Mouse (Mus musculus): ENCODE measurements around the gene Cela3b. TPM values are rescaled to one million over a fixed set of nuclear protein-coding genes. Genes with fewer than 3 reads are reported as not detected.

The Cela3b gene
- polyA plus RNA-seq, 1 experiment from 2014 or later: not detected

GRCm38 (mm10) chr4:137392874-137393273, 37.5 kb downstream of the Cela3b start:
- DNase-seq (ENCODE audit: low spot score): no peak
- Histone ChIP-seq H3K36me3 (peaks cover 5% of the 10 kb centered on the region), H3K4me3 (no peak overlapping the region), H3K9me3 (replicated peaks) (no peaks in the 10 kb centered on the region), H3K27me3 (ENCODE audit: low read depth, poor library complexity, severe bottlenecking) (no peaks in the 10 kb centered on the region), H3K4me1 (peaks cover 9% of the 10 kb centered on the region), H3K27ac (replicated peaks) (no peak overlapping the region)
- WGBS: 90% methylated on average over 9 of the region's 9 CpGs

- H3K9me3 ChIP-seq (replicated peaks): no peaks in the 10 kb centered on the region
- H3K36me3 ChIP-seq: peaks cover 5% of the 10 kb centered on the region
- WGBS: 91% methylated on average over 3 of the region's 3 CpGs
- H3K27ac ChIP-seq (replicated peaks): no peak overlapping the region
- DNase-seq (ENCODE audit: low spot score): no peak
- no peak overlapping the region for H3K4me3 ChIP-seq
- peaks cover 19% of the 10 kb centered on the region for H3K4me1 ChIP-seq
- H3K27me3 ChIP-seq (ENCODE audit: low read depth, poor library complexity, severe bottlenecking): no peaks in the 10 kb centered on the region
Observed at GRCm38 (mm10) chr4:137391287-137391686, 39.1 kb downstream of the Cela3b start.

GRCm38 (mm10) chr4:137390196-137390595, 40.1 kb downstream of the Cela3b start:
- Histone ChIP-seq H3K4me1 (peaks cover 19% of the 10 kb centered on the region), H3K27ac (replicated peaks) (no peak overlapping the region), H3K36me3 (peaks cover 5% of the 10 kb centered on the region), H3K9me3 (replicated peaks) (no peaks in the 10 kb centered on the region), H3K27me3 (ENCODE audit: low read depth, poor library complexity, severe bottlenecking) (no peaks in the 10 kb centered on the region), H3K4me3 (no peak overlapping the region)
- no peak for DNase-seq (ENCODE audit: low spot score)
- WGBS: 89% methylated on average over 4 of the region's 4 CpGs

DNA sequence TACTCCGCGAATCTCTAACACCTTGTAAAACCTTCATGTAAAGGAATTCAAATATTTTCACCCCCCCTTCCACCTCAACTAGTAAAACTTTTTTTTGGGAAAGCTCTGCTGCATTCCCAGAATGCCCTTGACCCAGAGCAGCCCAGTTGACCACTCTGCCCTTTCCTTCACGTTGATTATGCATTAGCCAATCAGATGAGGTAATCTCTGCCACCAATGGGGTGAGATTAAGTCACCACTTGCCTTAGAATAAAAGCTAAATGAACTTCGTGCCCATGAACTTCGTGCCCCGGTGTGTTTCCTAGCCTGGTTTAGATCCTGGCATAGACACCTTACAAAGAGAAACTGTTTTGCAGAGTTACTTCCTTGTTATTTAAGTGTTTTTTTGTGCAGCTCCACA, 41.4 kb downstream of the Cela3b start:
- H3K4me1 ChIP-seq: peaks cover 19% of the 10 kb centered on the region
- H3K27ac ChIP-seq (replicated peaks): peak overlapping the region; percentile 94
- peak overlapping the region; percentile 81 for H3K4me3 ChIP-seq
- DNase-seq (ENCODE audit: low spot score): no peak
- 49% methylated on average over 6 of the region's 6 CpGs for WGBS
- peaks cover 5% of the 10 kb centered on the region for H3K36me3 ChIP-seq
- no peaks in the 10 kb centered on the region for H3K9me3 ChIP-seq (replicated peaks)
- H3K27me3 ChIP-seq (ENCODE audit: low read depth, poor library complexity, severe bottlenecking): no peaks in the 10 kb centered on the region

- WGBS: under 1% methylated on average over 46 of the region's 46 CpGs
- Histone ChIP-seq H3K9me3 (replicated peaks) (no peaks in the 10 kb centered on the region), H3K4me3 (peak overlapping the region; percentile 81), H3K27ac (replicated peaks) (peak overlapping the region; percentile 94), H3K27me3 (ENCODE audit: low read depth, poor library complexity, severe bottlenecking) (no peaks in the 10 kb centered on the region), H3K4me1 (peaks cover 19% of the 10 kb centered on the region), H3K36me3 (peaks cover 5% of the 10 kb centered on the region)
- DNase-seq (ENCODE audit: low spot score): peak; percentile 91
Observed at GRCm38 (mm10) chr4:137388059-137388794, 42.1 kb downstream of the Cela3b start.

GRCm38 (mm10) chr4:137387482-137388058, 42.8 kb downstream of the Cela3b start:
- Histone ChIP-seq H3K4me1 (peaks cover 19% of the 10 kb centered on the region), H3K36me3 (peaks cover 5% of the 10 kb centered on the region), H3K27me3 (ENCODE audit: low read depth, poor library complexity, severe bottlenecking) (no peaks in the 10 kb centered on the region), H3K4me3 (peak overlapping the region; percentile 81), H3K27ac (replicated peaks) (peak overlapping the region; percentile 94), H3K9me3 (replicated peaks) (no peaks in the 10 kb centered on the region)
- no peak for DNase-seq (ENCODE audit: low spot score)
- WGBS: 1% methylated on average over 20 of the region's 20 CpGs

DNA sequence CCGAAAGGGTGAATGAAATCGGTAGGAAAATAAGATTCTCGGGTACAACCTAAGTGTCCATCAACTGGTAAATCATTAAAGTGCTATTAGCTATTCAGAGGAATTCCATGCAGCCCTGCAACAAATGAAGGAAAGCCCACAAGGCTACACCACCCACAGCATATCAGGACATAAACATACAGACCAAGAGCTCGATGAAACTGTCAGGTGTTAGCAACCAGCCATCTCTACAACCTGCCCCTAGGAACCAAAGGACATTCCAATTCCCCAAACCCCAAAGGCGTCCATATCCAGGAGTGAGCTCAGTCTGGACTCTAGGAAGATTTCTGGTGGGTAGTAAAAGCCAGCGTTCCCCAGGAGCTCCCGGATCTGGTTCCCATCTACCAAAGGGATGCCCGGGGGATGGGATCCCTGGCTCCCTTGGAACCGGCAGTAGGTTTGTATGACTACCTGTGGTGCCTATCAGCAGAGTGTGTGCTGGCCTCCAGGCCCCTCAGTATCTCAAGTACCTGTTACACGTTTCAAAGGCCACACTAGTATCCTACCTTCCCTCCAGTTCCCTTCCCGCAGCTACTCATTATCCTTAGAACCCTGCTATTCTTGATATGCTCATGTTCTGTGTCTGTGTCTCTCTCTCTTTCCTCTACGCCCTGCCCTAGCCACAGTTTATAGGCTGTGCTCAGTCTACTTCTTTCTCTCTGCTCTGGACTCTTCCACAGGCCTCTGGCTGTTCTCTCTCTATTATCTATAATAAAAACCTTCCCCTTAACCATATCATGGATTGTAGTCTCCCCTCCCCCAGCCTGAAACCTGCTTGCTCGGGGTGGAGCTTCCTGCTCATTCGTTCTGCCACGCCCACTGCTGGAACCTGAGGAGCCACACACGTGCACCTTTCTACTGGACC, 49.4 kb downstream of the Cela3b start:
- no peak overlapping the region; the same call in 1 of the 2 replicates for H3K27ac ChIP-seq (replicated peaks)
- H3K4me3 ChIP-seq: no peak overlapping the region

DNA sequence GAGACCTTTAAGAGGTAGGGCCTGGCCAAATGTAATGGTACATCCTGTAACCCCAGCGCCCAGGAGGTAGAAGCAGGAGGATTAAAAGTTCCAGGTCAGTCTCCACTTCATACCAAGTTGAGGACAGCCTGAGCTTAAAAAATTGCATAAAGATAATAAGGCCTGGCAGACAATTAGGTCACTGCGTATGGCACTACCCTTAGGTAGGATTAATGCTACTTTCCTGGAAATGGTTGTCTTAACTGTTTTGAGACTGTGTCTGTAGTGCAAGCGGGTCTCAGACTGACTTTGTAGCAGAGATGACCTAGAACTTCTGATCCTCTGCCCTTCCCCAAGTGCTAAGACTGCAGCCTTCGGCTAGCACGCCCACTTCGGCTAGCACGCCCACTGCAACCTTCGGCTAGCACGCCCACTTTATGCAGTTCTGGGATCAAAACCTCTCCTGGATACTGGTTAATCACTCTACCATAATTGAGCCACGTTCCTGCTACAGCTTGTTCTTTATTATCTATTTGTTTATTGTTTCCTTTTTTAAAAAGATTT, 50.6 kb downstream of the Cela3b start:
- Histone ChIP-seq H3K4me1 (peaks cover 19% of the 10 kb centered on the region), H3K27ac (replicated peaks) (no peak overlapping the region), H3K27me3 (ENCODE audit: low read depth, poor library complexity, severe bottlenecking) (no peaks in the 10 kb centered on the region), H3K9me3 (replicated peaks) (no peaks in the 10 kb centered on the region), H3K4me3 (no peak overlapping the region), H3K36me3 (no peaks in the 10 kb centered on the region)
- WGBS: 92% methylated on average over 10 of the region's 10 CpGs
- no peak for DNase-seq (ENCODE audit: low spot score)

More for the DNA sequence above, 49.4 kb downstream of the Cela3b start:
- 35% methylated on average over 15 of the region's 16 CpGs for WGBS
- no peaks in the 10 kb centered on the region for H3K9me3 ChIP-seq (replicated peaks)
- no peak for DNase-seq (ENCODE audit: low spot score)
- no peaks in the 10 kb centered on the region for H3K27me3 ChIP-seq (ENCODE audit: low read depth, poor library complexity, severe bottlenecking)
- peaks cover 10% of the 10 kb centered on the region for H3K4me1 ChIP-seq
- no peaks in the 10 kb centered on the region for H3K36me3 ChIP-seq

GRCm38 (mm10) chr4:137379085-137379484, 51.3 kb downstream of the Cela3b start:
- H3K4me1 ChIP-seq: peaks cover 19% of the 10 kb centered on the region
- no peaks in the 10 kb centered on the region for H3K9me3 ChIP-seq (replicated peaks)
- no peak for DNase-seq (ENCODE audit: low spot score)
- H3K36me3 ChIP-seq: no peaks in the 10 kb centered on the region
- no peak overlapping the region for H3K4me3 ChIP-seq
- 90% methylated on average over 3 of the region's 3 CpGs for WGBS
- no peak overlapping the region for H3K27ac ChIP-seq (replicated peaks)
- H3K27me3 ChIP-seq (ENCODE audit: low read depth, poor library complexity, severe bottlenecking): no peaks in the 10 kb centered on the region

- WGBS: 84% methylated on average over 4 of the region's 4 CpGs
- no peak for DNase-seq (ENCODE audit: low spot score)
- Histone ChIP-seq H3K27me3 (ENCODE audit: low read depth, poor library complexity, severe bottlenecking) (no peaks in the 10 kb centered on the region), H3K9me3 (replicated peaks) (no peaks in the 10 kb centered on the region), H3K36me3 (no peaks in the 10 kb centered on the region), H3K4me1 (peaks cover 26% of the 10 kb centered on the region), H3K4me3 (no peak overlapping the region), H3K27ac (replicated peaks) (no peak overlapping the region)
Observed at GRCm38 (mm10) chr4:137377526-137378304, 52.6 kb downstream of the Cela3b start.

DNA sequence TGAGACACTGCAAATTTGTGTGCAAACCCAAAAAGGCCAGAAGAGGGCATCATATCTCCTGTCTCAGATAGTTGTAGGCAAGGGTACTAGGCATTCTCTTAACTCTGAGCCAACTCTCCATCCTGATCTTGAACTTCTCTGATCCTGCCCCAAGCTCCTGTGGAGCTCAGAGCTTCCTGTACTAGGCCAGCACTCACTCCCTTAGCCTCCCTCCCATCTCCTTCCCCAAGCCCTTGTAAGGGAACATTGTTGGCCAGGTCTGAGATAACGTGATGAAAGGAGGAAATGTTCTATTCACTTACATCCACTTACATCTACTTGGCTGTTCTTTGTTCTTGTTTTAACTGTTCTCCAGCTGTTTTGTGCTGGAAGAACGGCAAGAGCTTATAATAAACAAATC, 53.6 kb downstream of the Cela3b start:
- Histone ChIP-seq H3K9me3 (replicated peaks) (no peaks in the 10 kb centered on the region), H3K27me3 (ENCODE audit: low read depth, poor library complexity, severe bottlenecking) (no peaks in the 10 kb centered on the region)
- WGBS: 86% methylated on average over 2 of the region's 2 CpGs

More for the DNA sequence above, 53.6 kb downstream of the Cela3b start:
- Histone ChIP-seq H3K27ac (replicated peaks) (no peak overlapping the region), H3K36me3 (no peaks in the 10 kb centered on the region), H3K4me1 (peaks cover 26% of the 10 kb centered on the region), H3K4me3 (no peak overlapping the region)
- no peak for DNase-seq (ENCODE audit: low spot score)
